Mouse (Mus musculus) lung, postnatal 0 days (tissue): ENCODE measurements around the gene Ube2z. TPM values are rescaled to one million over a fixed set of nuclear protein-coding genes. Genes with fewer than 3 reads are reported as not detected.
A peak's percentile ranks its signal among the peaks of the same experiment; 100 is the strongest.

Experiments
- ATAC-seq: fragments of 200-750 bp; cut with Nextera tagmentation; 2 replicates; pipeline ENCODE4 v1.8.0; 2017; ENCODE audit warnings: moderate library complexity
- DNase-seq: peaks from one replicate; pipeline ENCODE4 v3.0.0-alpha.2; 2016; ENCODE audit warnings: low spot score
- H3K27ac ChIP-seq: fragments of 300-500 bp; sonication (generic); 2 replicates; pipeline ENCODE4 v1.5.1; 2014; ENCODE audit warnings: antibody characterized with exemption, mild to moderate bottlenecking, low read length, mixed read lengths
- H3K27me3 ChIP-seq: fragments of 300-500 bp; sonication (generic); replicated peaks from 2 replicates; pipeline ENCODE4 v1.6.1; 2014; ENCODE audit warnings: low read length, mixed read lengths; ENCODE audit not compliant: insufficient read depth
- H3K36me3 ChIP-seq: fragments of 300-500 bp; sonication (generic); 2 replicates; pipeline ENCODE4 v1.6.1; 2014; ENCODE audit warnings: low read length, mixed read lengths; ENCODE audit not compliant: insufficient read depth
- H3K4me1 ChIP-seq: fragments of 300-500 bp; sonication (generic); 2 replicates; pipeline ENCODE4 v1.6.1; 2014; ENCODE audit warnings: antibody characterized with exemption, low read depth, low read length, mixed read lengths; ENCODE audit not compliant: insufficient read depth
- H3K4me2 ChIP-seq: fragments of 300-500 bp; sonication (generic); replicated peaks from 2 replicates; pipeline ENCODE4 v1.6.1; 2014; ENCODE audit warnings: low read depth, mild to moderate bottlenecking, low read length, moderate library complexity, mixed read lengths
- H3K4me3 ChIP-seq: fragments of 300-500 bp; sonication (generic); 2 replicates; pipeline ENCODE4 v1.5.1; 2014; ENCODE audit warnings: low read depth, low read length
- H3K9ac ChIP-seq: fragments of 300-500 bp; sonication (generic); replicated peaks from 2 replicates; pipeline ENCODE4 v1.6.1; 2014; ENCODE audit warnings: low read depth, mild to moderate bottlenecking
- H3K9me3 ChIP-seq: fragments of 300-500 bp; sonication (generic); 2 replicates; pipeline ENCODE4 v1.6.1; 2016; ENCODE audit warnings: low read length, mixed read lengths
- CTCF ChIP-seq: IDR thresholded peaks from 2 replicates; pipeline ENCODE4 v1.5.1; 2016; ENCODE audit warnings: antibody characterized with exemption, mild to moderate bottlenecking
- EP300 ChIP-seq: IDR thresholded peaks from 2 replicates; pipeline ENCODE4 v1.6.1; 2016; ENCODE audit warnings: antibody characterized with exemption, mild to moderate bottlenecking, control low read depth
- WGBS: fragments of 180-500 bp; shearing (Covaris S2); extraction: QIAGEN DNeasy Blood & Tissue Kit; methylation state at CpG from one replicate; pipeline ENCODE4 v1.1.7; 2014; 5-methylcytosine and 5-hydroxymethylcytosine counted together
- polyA plus RNA-seq: library from polyadenylated mRNA; unstranded; fragments of >200 nt; fragmentation: Nextera tagmentation; extraction: Ambion mirVana; gene quantifications from 2 replicates; pipeline ENCODE4 v1.2.1, GENCODE M21; 2015

Ube2z gene
- polyA plus RNA-seq, 1 experiment from 2014 or later, result 29.6 TPM

DNA sequence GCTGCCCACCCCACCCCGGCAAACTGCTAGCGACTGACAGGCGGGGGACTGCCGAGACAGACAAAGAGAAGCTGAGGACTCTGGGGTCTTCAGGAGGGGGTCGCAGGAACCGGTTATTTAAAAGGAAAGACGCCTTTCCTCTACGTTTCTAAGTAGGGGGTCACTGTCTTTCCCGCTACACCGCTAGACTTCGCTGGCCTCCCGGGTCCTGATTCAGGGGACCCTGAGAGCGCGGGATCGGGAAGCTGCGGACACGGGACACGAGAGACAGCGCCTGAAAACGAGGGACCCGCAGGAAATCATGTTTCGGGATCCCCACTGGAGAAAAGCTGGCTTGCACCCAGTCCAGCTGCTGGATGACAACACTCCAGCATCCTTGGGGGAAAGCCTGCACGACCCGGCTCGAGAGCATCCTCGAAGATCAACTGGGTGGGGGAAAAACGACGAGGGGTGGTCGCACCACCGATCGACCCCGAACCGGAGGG lies 58.8 kb downstream of the Ube2z start:
- peak overlapping the region; percentile 89 for H3K4me2 ChIP-seq
- TF ChIP-seq EP300 (no peak), CTCF (no peak)
- DNase-seq (peak; percentile 26), ATAC-seq (no peak)
- H3K27ac ChIP-seq, result no peak overlapping the region
- H3K9me3 ChIP-seq, result no peaks in the 10 kb centered on the region
- H3K4me1 ChIP-seq, result peaks cover 15% of the 10 kb centered on the region
- H3K36me3 ChIP-seq, result no peaks in the 10 kb centered on the region
- under 1% methylated on average over 33 of the region's 33 CpGs for WGBS
- peak overlapping the region; percentile 74 for H3K4me3 ChIP-seq
- H3K9ac ChIP-seq, result peak overlapping the region; percentile 16; the same call in 1 of the 2 replicates
- peaks cover 21% of the 10 kb centered on the region for H3K27me3 ChIP-seq

DNA sequence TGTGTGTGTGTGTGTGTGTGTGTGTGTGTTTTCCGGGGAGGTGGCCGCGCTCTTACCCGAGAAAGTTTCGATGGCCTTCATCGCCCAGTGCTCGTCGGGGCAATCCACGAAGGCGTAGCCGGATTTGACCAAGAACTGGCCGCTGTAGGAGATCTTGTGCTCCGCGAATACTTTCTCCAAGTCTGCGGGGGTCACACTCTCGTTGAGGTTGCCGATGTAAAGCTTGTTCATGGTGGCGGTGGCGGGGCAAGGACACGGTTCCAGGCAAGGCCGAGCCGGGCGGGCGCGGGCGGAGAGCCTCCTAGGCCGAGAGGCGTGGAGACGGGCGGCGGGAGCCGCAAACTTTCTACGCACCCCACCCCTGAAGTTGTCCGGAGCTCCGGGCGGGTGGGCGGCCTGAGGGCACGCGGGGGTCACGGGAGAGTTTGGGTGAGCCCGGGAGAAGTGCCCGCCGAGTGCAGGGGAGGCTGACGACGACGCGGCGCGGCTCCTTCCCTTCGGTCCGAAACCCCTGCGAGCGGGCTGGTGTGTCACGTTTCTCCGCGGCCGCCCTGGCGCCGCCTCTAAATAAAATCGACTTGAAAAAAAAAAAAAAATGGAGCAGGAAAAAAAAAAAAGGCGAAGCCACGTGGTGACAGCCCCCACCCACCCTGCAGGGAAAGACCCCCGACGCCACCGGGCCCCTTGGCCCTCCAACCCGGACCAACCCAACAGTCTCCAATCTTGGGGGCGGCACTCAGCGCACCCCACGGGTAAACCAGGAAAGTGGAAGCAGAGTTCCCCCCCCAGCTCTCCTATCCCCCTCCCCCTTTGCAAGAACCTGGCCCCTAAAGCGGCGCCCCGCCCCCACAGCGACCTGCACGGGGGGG lies 59.6 kb downstream of the Ube2z start, which contains the start of gene Igf2bp1:
Gene Igf2bp1, minus strand, starts transcription at position 538 of the 869 bp plus-strand sequence.
- DNase-seq, result peak; percentile 78
- WGBS, result 2% methylated on average over 49 of the region's 74 CpGs
- H3K4me1 ChIP-seq, result peaks cover 15% of the 10 kb centered on the region

DNA sequence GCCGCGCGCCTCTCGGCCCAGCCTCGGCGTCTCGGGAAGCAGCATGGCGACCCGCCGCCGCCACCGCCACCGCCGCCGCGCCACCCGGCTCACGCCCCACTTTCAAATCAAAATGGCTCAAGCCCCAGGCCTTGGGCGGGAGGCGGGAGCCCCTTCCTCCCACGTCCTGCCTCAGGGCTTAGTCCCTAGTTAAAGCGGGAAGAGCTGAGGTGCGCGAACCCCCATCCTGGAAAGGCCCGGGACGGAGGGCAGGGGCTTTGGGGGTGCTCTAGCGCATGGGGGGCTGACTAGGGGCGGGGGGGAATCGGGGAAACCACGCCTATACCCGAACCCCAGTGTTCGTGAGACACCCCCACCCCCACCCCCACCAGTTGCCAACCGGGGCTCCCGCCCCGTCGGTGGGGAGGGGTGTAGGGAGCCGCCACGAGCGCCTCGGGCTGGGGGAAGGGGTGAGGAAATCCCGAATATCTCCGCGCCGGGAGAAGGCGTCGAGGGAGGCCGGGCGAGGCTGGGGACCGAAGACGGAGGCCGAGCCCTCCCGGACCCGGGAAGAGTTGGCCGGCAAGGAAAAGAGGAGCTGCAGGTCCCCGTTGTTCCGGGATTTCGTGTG lies 60.3 kb downstream of the Ube2z start:
- DNase-seq (peak; percentile 26), ATAC-seq (peak; percentile 66)
- WGBS, result under 1% methylated on average over 38 of the region's 57 CpGs

More for the DNA sequence above, 59.6 kb downstream of the Ube2z start, which contains the start of gene Igf2bp1:
- Histone ChIP-seq H3K9me3 (no peaks in the 10 kb centered on the region), H3K9ac (peak within 1 kb of the TSS; percentile 58), H3K4me2 (peak within 1 kb of the TSS; percentile 89), H3K27ac (peak within 1 kb of the TSS; percentile 64), H3K27me3 (peaks cover 16% of the 10 kb centered on the region), H3K4me3 (peak within 1 kb of the TSS; percentile 74), H3K36me3 (no peaks in the 10 kb centered on the region)
- ATAC-seq, result peak; percentile 65
- no peak for TF ChIP-seq EP300
- no peak for TF ChIP-seq CTCF

DNA sequence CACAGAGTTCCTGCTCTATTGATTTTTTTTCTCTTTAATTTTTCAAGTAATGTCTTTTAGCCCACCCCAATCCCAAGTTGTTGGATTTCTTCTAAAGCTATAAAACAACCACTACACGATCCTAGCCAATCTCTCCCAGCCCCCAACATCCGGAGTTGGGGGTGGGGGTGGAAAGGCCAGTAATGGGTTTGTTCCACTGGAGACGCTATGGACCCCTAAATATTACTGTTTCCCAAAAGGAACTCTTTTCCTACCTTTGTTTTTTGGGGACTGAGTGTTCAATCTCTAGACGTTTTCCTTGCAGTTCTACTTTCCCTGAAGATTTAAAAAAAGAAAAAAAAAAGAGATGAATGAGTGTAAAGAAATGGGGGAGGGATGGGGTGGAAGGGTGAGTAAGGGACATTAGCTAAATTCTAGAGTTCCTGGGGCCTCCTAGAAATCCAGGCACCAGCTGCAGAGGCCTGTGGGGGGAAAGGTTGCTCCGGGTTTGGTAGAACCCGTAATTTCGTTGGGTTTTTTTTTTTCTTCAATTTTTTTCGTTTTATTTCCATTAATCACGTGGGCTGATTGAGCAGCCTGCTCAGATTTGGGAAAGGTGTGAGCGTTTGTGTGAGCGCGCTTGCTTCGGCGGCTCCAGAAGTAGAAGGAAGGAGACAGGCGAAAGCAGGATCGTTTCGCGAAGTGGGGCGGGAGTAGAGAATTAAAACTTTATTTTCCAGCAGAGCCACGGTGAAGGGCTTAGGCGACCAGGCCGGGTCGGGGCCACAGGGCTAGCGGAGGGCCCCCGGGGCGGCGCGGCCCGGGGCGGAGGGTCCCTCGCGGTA lies 61.0 kb downstream of the Ube2z start:
- TF ChIP-seq CTCF, result no peak
- TF ChIP-seq EP300, result no peak
- WGBS, result 2% methylated on average over 31 of the region's 32 CpGs
- peak; percentile 43 for DNase-seq

More for the DNA sequence above, 60.3 kb downstream of the Ube2z start:
- Histone ChIP-seq H3K36me3 (no peaks in the 10 kb centered on the region), H3K9me3 (no peaks in the 10 kb centered on the region), H3K4me1 (peaks cover 15% of the 10 kb centered on the region), H3K4me3 (peak overlapping the region; percentile 74), H3K27me3 (peaks cover 16% of the 10 kb centered on the region), H3K4me2 (peak overlapping the region; percentile 89), H3K27ac (peak overlapping the region; percentile 64), H3K9ac (peak overlapping the region; percentile 58)
- TF ChIP-seq CTCF (no peak), EP300 (no peak)

DNA sequence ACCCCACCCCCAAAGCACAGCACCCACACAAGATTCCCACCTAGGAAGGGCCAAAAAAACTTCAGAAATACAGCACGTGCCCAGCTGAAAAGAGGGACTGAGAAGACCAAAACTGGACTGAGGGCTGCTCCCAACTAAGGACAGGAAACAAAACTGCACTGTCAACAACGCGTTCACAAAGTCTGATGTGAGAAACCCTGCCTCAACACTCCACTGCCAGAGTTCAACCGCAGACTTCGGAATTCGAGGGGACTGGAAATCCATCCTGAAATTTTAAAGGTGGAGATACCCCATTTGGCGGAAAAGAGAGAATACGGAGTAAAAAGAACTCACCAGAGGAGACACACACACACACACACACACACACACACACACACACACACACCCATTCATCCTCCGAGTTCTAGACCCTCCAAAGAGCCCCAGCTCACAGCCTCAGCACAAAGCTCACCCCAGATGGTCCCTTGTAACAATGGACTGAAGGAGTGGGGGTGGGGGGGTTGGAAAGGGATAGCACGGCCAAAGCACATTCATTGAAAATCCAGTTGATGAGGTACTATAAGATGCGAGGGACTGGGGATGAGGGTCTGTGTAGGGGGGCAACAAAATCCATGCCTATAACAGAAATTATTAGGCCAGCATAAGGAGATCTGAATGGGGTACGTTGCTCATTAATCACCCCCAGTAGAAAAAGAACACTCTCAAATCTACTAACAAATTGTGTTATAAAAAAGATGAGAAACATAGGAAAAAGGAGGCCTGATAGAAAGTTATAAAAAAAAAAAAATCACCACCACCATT lies 61.9 kb downstream of the Ube2z start:
- TF ChIP-seq EP300, result no peak
- no peak for TF ChIP-seq CTCF
- H3K4me3 ChIP-seq, result no peak overlapping the region; the same call in 1 of the 2 replicates
- no peak overlapping the region for H3K9ac ChIP-seq
- H3K4me1 ChIP-seq, result peaks cover 15% of the 10 kb centered on the region
- no peaks in the 10 kb centered on the region for H3K9me3 ChIP-seq
- H3K27ac ChIP-seq, result no peak overlapping the region
- H3K27me3 ChIP-seq, result peaks cover 16% of the 10 kb centered on the region
- DNase-seq (no peak), ATAC-seq (no peak)
- 0 out of 2 replicates have a peak overlapping the region, but pooled peaks have one; percentile 89 for H3K4me2 ChIP-seq
- WGBS, result 10% methylated on average over 12 of the region's 12 CpGs
- H3K36me3 ChIP-seq, result no peaks in the 10 kb centered on the region

More for the DNA sequence above, 61.0 kb downstream of the Ube2z start:
- H3K27ac ChIP-seq, result peak overlapping the region; percentile 64
- no peaks in the 10 kb centered on the region for H3K9me3 ChIP-seq
- peak overlapping the region; percentile 74 for H3K4me3 ChIP-seq
- peak overlapping the region; percentile 58 for H3K9ac ChIP-seq
- no peak for ATAC-seq
- peaks cover 16% of the 10 kb centered on the region for H3K27me3 ChIP-seq
- peak overlapping the region; percentile 89 for H3K4me2 ChIP-seq
- H3K4me1 ChIP-seq, result peaks cover 15% of the 10 kb centered on the region
- no peaks in the 10 kb centered on the region for H3K36me3 ChIP-seq

Other genes starting within 250 kb of the Ube2z start
- gene Phospho1, start 240.9 kb downstream of the Ube2z start, polyA plus RNA-seq, result 1.3 and 1.6 TPM in 2 replicates
- gene Gngt2, start 228.2 kb downstream of the Ube2z start, polyA plus RNA-seq, result 62.5 and 75.9 TPM in 2 replicates
- gene Abi3, start 222.9 kb downstream of the Ube2z start, polyA plus RNA-seq, result 29.4 and 33.3 TPM in 2 replicates
- gene B4galnt2, start 150.5 kb downstream of the Ube2z start, polyA plus RNA-seq, result not detected in 2 replicates
- 4.3 and 6.1 TPM in 2 replicates for gene Igf2bp1, start 59.4 kb downstream of the Ube2z start, polyA plus RNA-seq
- gene Gip, start 40.8 kb downstream of the Ube2z start, polyA plus RNA-seq, result not detected in 2 replicates
- 72.9 and 77.9 TPM in 2 replicates for gene Snf8, start 30.5 kb downstream of the Ube2z start, polyA plus RNA-seq
- gene Atp5g1, start 10.3 kb upstream of the Ube2z start, polyA plus RNA-seq, result 324 and 382 TPM in 2 replicates
- gene Calcoco2, start 46.6 kb upstream of the Ube2z start, polyA plus RNA-seq, result 0.74 and 0.98 TPM in 2 replicates
- gene Ttll6, start 68.4 kb upstream of the Ube2z start, polyA plus RNA-seq, result 0.99 and 1.3 TPM in 2 replicates
- gene Hoxb13, start 128.9 kb upstream of the Ube2z start, polyA plus RNA-seq, result not detected in 2 replicates
- not detected in 2 replicates for gene Hoxb9, start 206.1 kb upstream of the Ube2z start, polyA plus RNA-seq
- 0.23 and 0.35 TPM in 2 replicates for gene Hoxb8, start 216.5 kb upstream of the Ube2z start, polyA plus RNA-seq
- 1.3 and 1.9 TPM in 2 replicates for gene Hoxb7, start 221.2 kb upstream of the Ube2z start, polyA plus RNA-seq
- 7.3 and 7.4 TPM in 2 replicates for gene Hoxb6, start 227.1 kb upstream of the Ube2z start, polyA plus RNA-seq
- 16.8 and 17.3 TPM in 2 replicates for gene Hoxb5, start 237.9 kb upstream of the Ube2z start, polyA plus RNA-seq